Mouse (Mus musculus) splenic B cell, adult 2 months (primary cell): Measurements from ENCODE around the gene Nrsn2.

Source experiments
- DNase-seq: peaks from one replicate; pipeline ENCODE4 v3.0.0-alpha.2; 2011; ENCODE audit warnings: low read depth, low spot score
- H3K27me3 ChIP-seq: 2 replicates; pipeline ENCODE4 v1.6.1; 2012; ENCODE audit warnings: mild to moderate bottlenecking, low read length, moderate library complexity, mixed read lengths; ENCODE audit not compliant: control insufficient read depth, poor library complexity, insufficient read depth, severe bottlenecking
- H3K36me3 ChIP-seq: 2 replicates; pipeline ENCODE4 v1.6.1; 2012; ENCODE audit warnings: mild to moderate bottlenecking, low read length, moderate library complexity, mixed read lengths; ENCODE audit not compliant: control insufficient read depth, poor library complexity, insufficient read depth, severe bottlenecking

The Nrsn2 gene

GRCm38 (mm10) chr2:152397004-152397589, 20.7 kb upstream of the Nrsn2 start:
- H3K36me3 ChIP-seq: no peaks in the 10 kb centered on the region
- peak; percentile 78 for DNase-seq
- no peaks in the 10 kb centered on the region for H3K27me3 ChIP-seq

DNA sequence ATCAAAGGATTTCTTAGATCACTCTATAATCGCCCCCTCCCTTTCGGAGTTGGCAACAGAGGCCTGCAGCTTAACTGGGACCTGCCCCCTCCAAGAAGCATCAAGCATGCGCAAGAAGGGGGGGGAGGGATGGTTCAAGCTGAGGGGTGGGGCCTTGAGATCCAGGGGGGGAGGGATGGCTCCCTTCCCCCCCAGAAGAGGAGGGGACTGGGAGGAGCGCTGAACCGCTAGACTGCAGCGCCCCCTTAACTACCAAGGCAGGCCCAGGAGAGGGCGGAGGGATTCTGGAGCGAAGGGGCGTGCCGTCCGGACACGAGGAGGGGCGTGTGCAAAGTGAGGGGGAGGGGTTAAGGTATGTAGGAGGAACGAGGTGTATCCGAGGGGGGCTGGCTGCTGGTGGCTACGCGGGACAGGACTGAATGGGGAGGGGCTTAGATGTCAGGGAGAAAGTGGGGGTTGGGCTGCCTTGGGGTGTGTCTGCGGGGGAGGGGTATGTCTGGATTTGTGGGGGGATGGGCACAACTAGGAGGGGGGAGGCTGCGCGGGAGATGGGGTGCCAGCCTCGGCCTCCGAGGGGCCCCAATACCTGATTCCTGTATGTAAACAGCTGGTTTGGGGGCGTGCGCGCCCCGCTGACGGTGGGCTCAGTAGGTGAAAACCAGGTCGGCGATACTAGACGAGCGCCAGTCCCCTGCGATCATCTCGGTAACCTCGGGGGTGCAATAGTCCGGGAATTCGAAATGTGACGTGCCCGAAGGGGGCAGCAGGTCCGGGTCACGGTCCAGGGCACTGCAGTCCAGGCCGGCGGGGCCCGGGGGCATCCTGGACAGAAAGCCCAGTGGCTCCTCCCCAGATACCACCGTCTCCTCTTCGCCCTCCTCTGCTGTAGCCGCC, 19.9 kb upstream of the Nrsn2 start:
- Histone ChIP-seq H3K27me3 (no peaks in the 10 kb centered on the region), H3K36me3 (no peaks in the 10 kb centered on the region)
- DNase-seq: peak; percentile 85

DNA sequence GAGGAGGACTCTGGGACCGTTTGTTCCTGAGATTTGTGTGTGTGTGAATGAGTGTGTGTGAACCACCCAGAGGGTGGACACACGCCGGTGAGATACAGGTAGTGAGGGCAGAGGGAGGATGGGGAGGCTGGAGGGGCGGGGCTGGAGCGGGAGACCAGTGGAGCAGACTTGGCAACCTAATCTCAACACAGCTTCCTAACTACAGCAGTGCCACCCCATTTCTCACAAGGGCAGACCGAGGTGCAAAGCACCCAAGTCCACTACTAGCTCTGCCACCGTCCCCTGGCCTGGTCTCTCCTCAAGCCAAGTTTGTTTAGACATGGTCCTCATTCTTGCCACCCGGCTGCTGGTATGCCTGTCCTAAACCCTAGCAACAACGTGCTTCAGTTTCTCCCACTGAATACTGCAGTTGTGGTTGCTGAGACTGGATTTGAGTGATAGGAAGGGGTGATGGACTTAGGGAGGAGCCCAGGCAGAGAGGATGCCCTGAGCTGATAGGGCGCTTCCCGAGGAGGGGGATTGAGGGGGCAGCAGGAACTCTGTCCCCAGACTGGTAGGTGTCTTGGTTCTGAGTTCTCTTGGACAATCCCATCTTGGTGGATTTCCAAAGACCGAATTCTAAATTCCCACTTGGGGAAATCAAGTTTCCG, 19.0 kb upstream of the Nrsn2 start:
- H3K36me3 ChIP-seq: no peaks in the 10 kb centered on the region
- H3K27me3 ChIP-seq: no peaks in the 10 kb centered on the region
- no peak for DNase-seq

DNA sequence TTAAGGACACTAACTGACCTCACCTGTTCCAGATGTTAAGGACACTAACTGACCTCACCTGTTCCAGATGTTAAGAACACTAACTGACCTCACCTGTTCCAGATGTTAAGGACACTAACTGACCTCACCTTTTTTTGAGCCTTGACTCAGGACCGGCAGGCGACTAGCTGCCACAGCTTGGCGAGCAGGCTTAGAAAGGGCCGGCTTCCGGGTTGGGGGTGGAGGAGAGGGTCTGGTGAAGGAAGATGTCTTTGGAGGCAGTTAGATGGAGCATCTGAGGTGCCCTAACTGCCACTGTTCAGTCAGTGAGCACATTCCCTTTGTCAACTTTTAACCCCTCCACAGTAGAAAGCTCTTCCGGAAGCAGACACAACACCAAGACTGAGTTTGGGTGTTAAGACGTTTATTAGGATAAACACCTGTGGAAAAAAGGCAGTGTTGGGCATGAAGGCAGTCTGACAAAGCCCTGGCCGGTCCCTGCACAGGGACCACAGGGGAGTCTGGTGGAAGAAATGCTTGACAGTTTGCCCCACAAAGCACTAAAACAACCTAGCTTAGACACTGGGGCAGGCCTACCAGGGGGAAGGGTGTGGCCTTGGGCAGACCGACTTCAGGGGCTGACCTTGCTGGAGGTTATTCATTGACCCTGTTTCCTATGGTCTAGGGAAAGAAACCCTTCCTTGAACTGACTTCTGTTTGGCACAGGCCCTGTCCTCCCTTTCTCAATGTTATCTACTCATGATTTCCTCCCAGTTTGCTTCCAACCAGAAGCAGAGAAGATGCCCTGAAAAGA, 17.0 kb upstream of the Nrsn2 start:
- Histone ChIP-seq H3K27me3 (no peaks in the 10 kb centered on the region), H3K36me3 (no peaks in the 10 kb centered on the region)
- DNase-seq: no peak

GRCm38 (mm10) chr2:152392786-152393185, 16.3 kb upstream of the Nrsn2 start:
- Histone ChIP-seq H3K36me3 (no peaks in the 10 kb centered on the region), H3K27me3 (no peaks in the 10 kb centered on the region)
- peak; percentile 80 for DNase-seq

GRCm38 (mm10) chr2:152384191-152384590, 7.8 kb upstream of the Nrsn2 start:
- H3K36me3 ChIP-seq: no peaks in the 10 kb centered on the region
- no peaks in the 10 kb centered on the region for H3K27me3 ChIP-seq
- no peak for DNase-seq

DNA sequence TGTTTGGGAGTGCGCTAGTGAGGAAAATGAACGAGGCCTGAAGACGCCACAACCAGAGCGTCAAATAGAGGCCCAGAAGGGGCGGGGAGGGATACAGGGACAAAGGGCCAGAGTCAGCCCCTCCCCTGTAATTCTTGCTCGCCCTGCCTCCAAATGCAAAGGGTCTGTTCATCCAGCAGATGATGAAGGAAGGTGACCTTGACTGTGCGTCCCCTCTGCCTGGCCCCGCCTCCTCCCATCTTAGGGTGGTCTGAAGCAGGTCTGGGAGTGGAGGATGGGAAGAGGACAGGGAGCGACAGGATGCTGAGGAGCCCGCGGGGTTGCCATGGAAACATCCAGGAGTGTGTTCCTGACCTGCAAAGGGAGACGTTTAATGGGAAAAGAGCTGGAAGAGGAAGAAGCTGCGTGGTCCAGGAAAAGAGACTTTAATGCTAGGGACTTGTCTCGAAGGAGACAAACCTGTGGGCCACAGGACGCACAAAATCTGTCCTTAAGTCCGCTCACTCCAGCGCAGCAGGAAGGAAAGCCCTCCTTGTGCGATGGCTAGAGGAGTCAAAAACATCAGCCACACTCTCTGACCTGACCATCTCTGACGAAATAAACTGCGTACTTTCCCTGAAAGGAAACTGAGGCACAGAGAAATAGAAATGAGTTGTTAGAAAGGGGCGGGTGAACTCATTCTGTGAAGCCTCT, 640 bp downstream of the Nrsn2 start:
- no peak for DNase-seq
- no peaks in the 10 kb centered on the region for H3K27me3 ChIP-seq
- no peaks in the 10 kb centered on the region for H3K36me3 ChIP-seq

DNA sequence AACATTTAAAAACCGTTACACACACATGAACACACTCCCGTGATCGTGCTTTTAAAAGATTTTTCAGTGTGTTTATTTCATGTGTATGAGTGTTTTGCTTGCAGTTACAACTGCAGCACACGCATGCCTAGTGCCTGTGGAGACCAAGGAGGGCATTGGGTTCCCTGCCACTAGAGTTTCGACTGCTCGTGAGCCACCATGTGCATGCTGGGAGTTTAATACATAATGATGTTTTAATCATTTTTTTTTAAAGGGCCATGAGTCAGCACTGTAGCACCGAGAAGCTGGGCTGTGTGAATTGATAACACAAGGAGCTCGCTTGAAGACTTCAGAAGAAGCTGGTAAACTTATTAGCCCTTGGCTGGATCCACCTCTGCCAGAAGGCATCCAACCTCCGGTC, 2.9 kb downstream of the Nrsn2 start:
- H3K27me3 ChIP-seq: no peaks in the 10 kb centered on the region
- no peaks in the 10 kb centered on the region for H3K36me3 ChIP-seq
- no peak for DNase-seq

GRCm38 (mm10) chr2:152372661-152373060, 3.8 kb downstream of the Nrsn2 start:
- no peaks in the 10 kb centered on the region for H3K36me3 ChIP-seq
- no peak for DNase-seq
- no peaks in the 10 kb centered on the region for H3K27me3 ChIP-seq

GRCm38 (mm10) chr2:152372104-152372503, 4.3 kb downstream of the Nrsn2 start:
- H3K27me3 ChIP-seq: no peaks in the 10 kb centered on the region
- DNase-seq: no peak

GRCm38 (mm10) chr2:152368532-152369140, 7.8 kb downstream of the Nrsn2 start:
- DNase-seq: peak; percentile 82
- no peaks in the 10 kb centered on the region for H3K27me3 ChIP-seq
- H3K36me3 ChIP-seq: no peaks in the 10 kb centered on the region

More at GRCm38 (mm10) chr2:152372104-152372503, 4.3 kb downstream of the Nrsn2 start:
- no peaks in the 10 kb centered on the region for H3K36me3 ChIP-seq

- no peak for DNase-seq
- H3K27me3 ChIP-seq: no peaks in the 10 kb centered on the region
- H3K36me3 ChIP-seq: no peaks in the 10 kb centered on the region
Measured at GRCm38 (mm10) chr2:152367917-152368316, 8.5 kb downstream of the Nrsn2 start.

- Histone ChIP-seq H3K27me3 (no peaks in the 10 kb centered on the region), H3K36me3 (no peaks in the 10 kb centered on the region)
- DNase-seq: peak; percentile 81
Measured at GRCm38 (mm10) chr2:152363245-152364147, 12.9 kb downstream of the Nrsn2 start.
